Comparison of ENCODE assay signal across 8 mouse cellular contexts in the genomic region with DNA sequence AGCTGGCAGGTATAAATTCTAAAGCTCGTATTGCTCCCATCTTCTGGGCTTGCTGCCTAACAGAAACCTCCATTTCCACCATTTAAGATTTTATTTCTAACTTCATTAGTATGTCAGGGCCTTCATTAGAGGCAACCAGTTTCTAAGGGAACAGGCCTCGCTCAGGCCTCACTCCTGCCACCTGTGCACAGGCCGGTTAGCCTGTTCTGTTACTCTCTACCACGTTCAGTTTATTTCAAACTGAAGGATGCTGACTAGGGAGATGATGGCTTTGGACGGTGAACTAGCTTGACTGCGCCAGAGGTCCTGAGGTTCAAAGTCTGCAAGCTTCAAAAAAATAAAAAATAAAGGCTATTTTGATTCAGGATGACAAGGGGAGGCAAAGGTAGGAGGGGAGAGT. TPM values are rescaled to one million over a fixed set of nuclear protein-coding genes. Genes with fewer than 3 reads are reported as not detected.
A peak's percentile ranks its signal among the peaks of the same experiment; 100 is the strongest.
DNase-seq lines count a peak whose midpoint lies in the region; ATAC-seq and TF ChIP-seq lines count a peak whose summit lies in the region.

No protein-coding gene starts in this region.

- peaks cover 2% of the 10 kb centered on the region; the same call in 1 of the 2 replicates for H3K4me1 ChIP-seq in spleen, adult 2 months (ENCODE audit: control insufficient read depth, insufficient read depth, insufficient read length)
- peaks cover 44% of the 10 kb centered on the region for H3K4me1 ChIP-seq in hindbrain, embryonic 10.5 days (replicated peaks)
- H3K4me1 ChIP-seq in liver, embryonic 14.5 days (replicated peaks; ENCODE audit: control insufficient read depth in 2 of 2, insufficient read depth in 2 of 2, low read length in 1 of 2): peaks cover 8 to 27% of the 10 kb centered on the region in 2 experiments; a peak in 3 of 4 replicates

- no peak for TF ChIP-seq POLR2A in spleen, adult 2 months (IDR thresholded peaks at IDR 0.05; ENCODE audit: low read depth, low read length)

- peak overlapping the region; percentile 83 for H3K9ac ChIP-seq in liver, embryonic 14.5 days (replicated peaks)

- TF ChIP-seq EP300 in liver, embryonic 14.5 days (IDR thresholded peaks at IDR 0.05; ENCODE audit: low read depth): no peak

- H3K4me3 ChIP-seq in spleen, adult 2 months (ENCODE audit: extremely low read depth, insufficient read depth, insufficient read length): peak overlapping the region; percentile 77
- H3K4me3 ChIP-seq in hindbrain, embryonic 10.5 days: peak overlapping the region; percentile 88
- H3K4me3 ChIP-seq in liver, embryonic 14.5 days (ENCODE audit: insufficient read depth in 1 of 2, low read depth in 2 of 2, low read length in 2 of 2): peak overlapping the region; percentile 73 to 79

- 5% methylated on average over 6 of the region's 6 CpGs for WGBS in spleen, adult 2 months
- WGBS in hindbrain, embryonic 10.5 days: 16% methylated on average over 6 of the region's 6 CpGs
- WGBS in liver, embryonic 14.5 days (ENCODE audit: insufficient replicate concordance): 4% methylated on average over 6 of the region's 6 CpGs

- H3K36me3 ChIP-seq in spleen, adult 2 months (ENCODE audit: control insufficient read depth, insufficient read depth, low read length): peaks cover 2% of the 10 kb centered on the region
- peaks cover 33% of the 10 kb centered on the region for H3K36me3 ChIP-seq in hindbrain, embryonic 10.5 days
- H3K36me3 ChIP-seq in liver, embryonic 14.5 days (replicated peaks; ENCODE audit: control insufficient read depth, insufficient read depth, low read depth): peaks cover 12% of the 10 kb centered on the region

- DNase-seq in adrenal gland, postnatal 14 days: peak; percentile 26
- no peak for DNase-seq in adrenal gland, postnatal 25 days
- no peak for DNase-seq in spleen, adult 2 months (ENCODE audit: low read depth in 1 of 2, low spot score in 2 of 2)
- DNase-seq in spleen, adult 18-20 months: no peak
- DNase-seq in hindbrain, embryonic 10.5 days (ENCODE audit: low spot score): no peak
- DNase-seq in liver, embryonic 14.5 days (ENCODE audit: low read depth in 3 of 3, low spot score in 3 of 3): no peak
- DNase-seq in ovary, postnatal 36 days (ENCODE audit: low spot score): no peak
- no peak for DNase-seq in thymus, postnatal 10 days (ENCODE audit: low spot score in 2 of 2)

- H3K4me2 ChIP-seq in liver, embryonic 14.5 days (ENCODE audit: low read depth): peak overlapping the region; percentile 63

- H3K27ac ChIP-seq in spleen, adult 2 months (ENCODE audit: insufficient read depth, low read length): peak overlapping the region; percentile 87
- peak overlapping the region; percentile 100 for H3K27ac ChIP-seq in hindbrain, embryonic 10.5 days
- peak overlapping the region; percentile 48 for H3K27ac ChIP-seq in liver, embryonic 14.5 days

- no peak for ATAC-seq in liver, embryonic 14.5 days (ENCODE audit: insufficient read depth)

- H3K9me3 ChIP-seq in hindbrain, embryonic 10.5 days: no peaks in the 10 kb centered on the region
- H3K9me3 ChIP-seq in liver, embryonic 14.5 days (ENCODE audit: control insufficient read depth, low read length): no peaks in the 10 kb centered on the region

- TF ChIP-seq CTCF in spleen, adult 2 months (IDR thresholded peaks at IDR 0.05; ENCODE audit: extremely low read depth, insufficient read depth, insufficient read length, insufficient replicate concordance): no peak
- TF ChIP-seq CTCF in liver, embryonic 14.5 days (IDR thresholded peaks at IDR 0.05; ENCODE audit: low read depth): no peak

- H3K27me3 ChIP-seq in spleen, adult 2 months (ENCODE audit: control insufficient read depth, insufficient read depth, low read length): peaks cover 8% of the 10 kb centered on the region
- no peaks in the 10 kb centered on the region for H3K27me3 ChIP-seq in hindbrain, embryonic 10.5 days (ENCODE audit: insufficient read depth, poor library complexity, severe bottlenecking)
- H3K27me3 ChIP-seq in liver, embryonic 14.5 days (ENCODE audit: control insufficient read depth, insufficient read depth, low read length): peaks cover 28% of the 10 kb centered on the region

RNA-seq across cellular contexts. Expression of gene Atp5g2, which starts 1.9 kb away (rescaled TPM):
- 35.4 and 47.3 TPM in 2 replicates for total RNA-seq in adrenal gland, postnatal 14 days (2021)
- total RNA-seq in adrenal gland, postnatal 25 days (2021): 13.8 and 32.0 TPM in 2 replicates
- 249 and 253 TPM in 2 replicates for polyA plus RNA-seq in spleen, adult 2 months (2012; rRNA removed)
- 63.3 and 73.4 TPM in 2 replicates for polyA plus RNA-seq in hindbrain, embryonic 10.5 days (2016; fragmentation: Nextera tagmentation; extraction: Ambion mirVana)
- 126 and 227 TPM in 2 replicates for polyA plus RNA-seq in liver, embryonic 14.5 days (2012; rRNA removed)
- polyA plus RNA-seq in liver, embryonic 14.5 days (2014; fragmentation: Nextera tagmentation; extraction: Ambion mirVana): 38.4 and 42.3 TPM in 2 replicates

RNA-seq across cellular contexts. Expression of gene Atf7, which starts 45.0 kb away (rescaled TPM):
- total RNA-seq in adrenal gland, postnatal 14 days (2021): 76.1 and 86.7 TPM in 2 replicates
- total RNA-seq in adrenal gland, postnatal 25 days (2021): 78.0 and 81.1 TPM in 2 replicates
- polyA plus RNA-seq in spleen, adult 2 months (2012; rRNA removed): 70.2 and 71.8 TPM in 2 replicates
- polyA plus RNA-seq in hindbrain, embryonic 10.5 days (2016; fragmentation: Nextera tagmentation; extraction: Ambion mirVana): 17.5 and 20.4 TPM in 2 replicates
- 12.3 and 15.8 TPM in 2 replicates for polyA plus RNA-seq in liver, embryonic 14.5 days (2012; rRNA removed)
- 6.8 and 7.3 TPM in 2 replicates for polyA plus RNA-seq in liver, embryonic 14.5 days (2014; fragmentation: Nextera tagmentation; extraction: Ambion mirVana)

RNA-seq across cellular contexts. Expression of gene Gm28047, which starts 45.4 kb away (rescaled TPM):
- 2.8 TPM in 1 of 2 replicates, not detected in the other for total RNA-seq in adrenal gland, postnatal 14 days (2021)
- 2.2 TPM in 1 of 2 replicates, not detected in the other for total RNA-seq in adrenal gland, postnatal 25 days (2021)
- not detected in 2 replicates for polyA plus RNA-seq in spleen, adult 2 months (2012; rRNA removed)
- polyA plus RNA-seq in hindbrain, embryonic 10.5 days (2016; fragmentation: Nextera tagmentation; extraction: Ambion mirVana): not detected in 2 replicates
- polyA plus RNA-seq in liver, embryonic 14.5 days (2012; rRNA removed): not detected in 2 replicates
- not detected in 2 replicates for polyA plus RNA-seq in liver, embryonic 14.5 days (2014; fragmentation: Nextera tagmentation; extraction: Ambion mirVana)

RNA-seq across cellular contexts. Expression of gene Calcoco1, which starts 51.7 kb away (rescaled TPM):
- 85.8 and 96.7 TPM in 2 replicates for total RNA-seq in adrenal gland, postnatal 14 days (2021)
- 105 and 147 TPM in 2 replicates for total RNA-seq in adrenal gland, postnatal 25 days (2021)
- 29.6 and 34.9 TPM in 2 replicates for polyA plus RNA-seq in spleen, adult 2 months (2012; rRNA removed)
- 32.1 and 38.5 TPM in 2 replicates for polyA plus RNA-seq in hindbrain, embryonic 10.5 days (2016; fragmentation: Nextera tagmentation; extraction: Ambion mirVana)
- polyA plus RNA-seq in liver, embryonic 14.5 days (2012; rRNA removed): 5.6 and 5.7 TPM in 2 replicates
- 8.4 TPM in 2 replicates for polyA plus RNA-seq in liver, embryonic 14.5 days (2014; fragmentation: Nextera tagmentation; extraction: Ambion mirVana)

Comparison
In these comparisons a context has a peak if more than half of its experiments do, and no peak if none do; other contexts are left out.
1. H3K27ac ChIP-seq: peak in every context shown above with its lines; median percentile 100 in hindbrain, embryonic 10.5 days; 87 in spleen, adult 2 months; 48 in liver, embryonic 14.5 days.